Mouse (Mus musculus): ENCODE measurements around the gene Epn2.

GRCm38 (mm10) chr11:61526872-61527271, 52.6 kb downstream of the Epn2 start:
- TF ChIP-seq HCFC1 (IDR thresholded peaks at IDR 0.05; ENCODE audit: low read depth, low read length) (no peak), POLR2AphosphoS2 (IDR thresholded peaks at IDR 0.05; ENCODE audit: low read length) (no peak), ZC3H11A (IDR thresholded peaks at IDR 0.05; ENCODE audit: low read depth, low read length) (no peak), ZNF384 (IDR thresholded peaks at IDR 0.05; ENCODE audit: low read depth, low read length) (no peak), CTCF (IDR thresholded peaks at IDR 0.05 in 2 of 3, conservative IDR thresholded peaks at IDR 0.05 in 1 of 3; ENCODE audit: control insufficient read depth in 1 of 3, insufficient read depth in 1 of 3, low read depth in 2 of 3, low read length in 3 of 3, poor library complexity in 1 of 3, severe bottlenecking in 1 of 3) (no peak)
